Mouse (Mus musculus) hindbrain, postnatal 0 days (tissue): ENCODE measurements around the gene Gdf7. TPM values are rescaled to one million over a fixed set of nuclear protein-coding genes. Genes with fewer than 3 reads are reported as not detected.

Experiments used
- ATAC-seq: fragments of 200-750 bp; cut with Nextera tagmentation; 2 replicates; pipeline ENCODE4 v1.8.0; 2017; ENCODE audit warnings: mild to moderate bottlenecking, moderate TSS enrichment, moderate library complexity
- DNase-seq: peaks from one replicate; pipeline ENCODE4 v3.0.0-alpha.2; 2015; ENCODE audit warnings: low spot score
- H3K27ac ChIP-seq: fragments of 300-500 bp; sonication (generic); 2 replicates; pipeline ENCODE4 v1.5.1; 2014; ENCODE audit warnings: mild to moderate bottlenecking
- H3K27me3 ChIP-seq: fragments of 300-500 bp; sonication (generic); 2 replicates; pipeline ENCODE4 v1.6.1; 2014; ENCODE audit warnings: low read length, mixed read lengths; ENCODE audit not compliant: insufficient read depth
- H3K36me3 ChIP-seq: fragments of 300-500 bp; sonication (generic); 2 replicates; pipeline ENCODE4 v1.6.1; 2014; ENCODE audit warnings: low read length, mixed read lengths; ENCODE audit not compliant: insufficient read depth
- H3K4me1 ChIP-seq: fragments of 300-500 bp; sonication (generic); 2 replicates; pipeline ENCODE4 v1.6.1; 2014; ENCODE audit warnings: antibody characterized with exemption, low read length, mixed read lengths; ENCODE audit not compliant: insufficient read depth
- H3K4me2 ChIP-seq: fragments of 300-500 bp; sonication (generic); 2 replicates; pipeline ENCODE4 v1.6.1; 2014; ENCODE audit warnings: low read depth, mild to moderate bottlenecking, low read length, moderate library complexity, mixed read lengths
- H3K4me3 ChIP-seq: fragments of 300-500 bp; sonication (generic); 2 replicates; pipeline ENCODE4 v1.5.1; 2014; ENCODE audit warnings: low read length
- H3K9ac ChIP-seq: fragments of 300-500 bp; sonication (generic); replicated peaks from 2 replicates; pipeline ENCODE4 v1.6.1; 2014; ENCODE audit warnings: mild to moderate bottlenecking, low read length, moderate library complexity, mixed read lengths
- H3K9me3 ChIP-seq: fragments of 300-500 bp; sonication (generic); 2 replicates; pipeline ENCODE4 v1.6.1; 2016; ENCODE audit warnings: low read length, mixed read lengths
- CTCF ChIP-seq: IDR thresholded peaks from 2 replicates; pipeline ENCODE4 v1.5.1; 2016; ENCODE audit warnings: antibody characterized with exemption, control low read depth, low read depth
- WGBS: fragments of 180-500 bp; shearing (Covaris S2); extraction: QIAGEN DNeasy Blood & Tissue Kit; methylation state at CpG from one replicate; pipeline ENCODE4 v1.1.7; 2014; 5-methylcytosine and 5-hydroxymethylcytosine counted together
- polyA plus RNA-seq: library from polyadenylated mRNA; unstranded; fragments of >200 nt; fragmentation: Nextera tagmentation; extraction: Ambion mirVana; gene quantifications from 2 replicates; pipeline ENCODE4 v1.2.1, GENCODE M21; 2015
- total RNA-seq: library from RNA; depleted of rRNA; stranded (reverse); fragments of >200 nt; gene quantifications from 2 replicates; pipeline ENCODE4 v1.2.3, GENCODE M21; 2014

Gene Gdf7
- total and polyA plus RNA-seq, 2 experiments from 2014 or later: 0.36 to 3.6 TPM

DNA sequence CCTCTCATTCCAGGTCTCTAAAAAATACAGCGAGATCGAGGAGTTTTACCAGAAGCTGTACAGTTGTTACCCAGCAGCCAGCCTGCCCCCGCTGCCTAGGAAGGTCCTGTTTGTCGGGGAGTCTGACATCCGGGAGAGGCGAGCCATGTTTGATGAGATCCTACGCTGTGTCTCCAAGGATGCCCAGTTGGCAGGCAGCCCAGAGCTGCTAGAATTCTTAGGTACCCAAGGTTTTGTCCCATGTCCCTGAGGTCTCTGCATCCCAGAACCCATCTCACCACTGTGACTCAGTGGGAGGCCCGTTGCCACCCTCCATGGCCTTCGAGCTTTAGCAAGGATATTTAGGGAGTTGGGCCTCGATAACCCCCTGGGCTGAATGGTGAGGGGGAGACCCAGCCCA lies 19.8 kb upstream of the Gdf7 start:
- H3K4me3 ChIP-seq: no peak overlapping the region
- no peaks in the 10 kb centered on the region for H3K9me3 ChIP-seq
- peaks cover 13% of the 10 kb centered on the region; the same call in 1 of the 2 replicates for H3K36me3 ChIP-seq
- no peak overlapping the region for H3K4me2 ChIP-seq
- H3K9ac ChIP-seq: no peak overlapping the region
- no peaks in the 10 kb centered on the region for H3K4me1 ChIP-seq
- WGBS: 63% methylated on average over 10 of the region's 10 CpGs
- no peak overlapping the region for H3K27ac ChIP-seq
- no peaks in the 10 kb centered on the region for H3K27me3 ChIP-seq
- no peak for ATAC-seq
- DNase-seq: no peak
- TF ChIP-seq CTCF: no peak

DNA sequence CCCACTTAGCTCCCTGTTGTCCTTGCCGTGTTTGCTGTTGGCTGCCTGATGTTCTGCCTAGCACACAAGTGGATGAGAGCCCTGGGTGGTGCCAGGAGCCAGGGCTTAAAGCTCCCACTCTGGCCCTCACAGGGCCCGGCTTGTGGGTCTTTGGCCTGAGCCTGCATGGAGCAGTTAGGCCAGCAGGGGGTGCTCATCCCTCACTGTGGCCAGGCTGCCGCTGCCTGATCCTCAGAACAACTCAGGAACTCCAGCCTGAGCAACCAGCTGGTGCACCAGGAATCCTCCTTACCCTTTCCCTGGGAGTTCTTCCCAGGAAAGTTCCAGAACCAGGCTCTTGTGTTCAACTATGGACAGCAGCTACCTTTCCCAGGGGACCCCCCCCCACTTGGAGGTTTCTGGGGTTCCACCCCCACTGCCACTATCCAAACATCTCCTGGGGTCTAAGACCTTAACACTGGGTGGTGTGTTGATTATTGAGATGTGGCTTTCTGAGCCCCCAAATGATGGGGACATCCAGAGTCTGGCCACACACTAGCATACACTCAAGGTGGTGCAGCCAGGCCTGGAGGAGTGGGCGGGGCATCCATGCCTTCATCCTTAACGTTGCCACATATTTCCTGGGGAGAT lies 18.4 kb upstream of the Gdf7 start:
- no peaks in the 10 kb centered on the region for H3K4me1 ChIP-seq
- ATAC-seq: peak; percentile 69
- no peaks in the 10 kb centered on the region for H3K27me3 ChIP-seq
- no peak overlapping the region for H3K4me2 ChIP-seq
- peak; percentile 93 for TF ChIP-seq CTCF
- no peak overlapping the region for H3K9ac ChIP-seq
- H3K27ac ChIP-seq: no peak overlapping the region
- no peaks in the 10 kb centered on the region for H3K9me3 ChIP-seq
- H3K36me3 ChIP-seq: peaks cover 13% of the 10 kb centered on the region; the same call in 1 of the 2 replicates
- no peak overlapping the region for H3K4me3 ChIP-seq
- peak; percentile 79 for DNase-seq
- WGBS: 40% methylated on average over 5 of the region's 5 CpGs

DNA sequence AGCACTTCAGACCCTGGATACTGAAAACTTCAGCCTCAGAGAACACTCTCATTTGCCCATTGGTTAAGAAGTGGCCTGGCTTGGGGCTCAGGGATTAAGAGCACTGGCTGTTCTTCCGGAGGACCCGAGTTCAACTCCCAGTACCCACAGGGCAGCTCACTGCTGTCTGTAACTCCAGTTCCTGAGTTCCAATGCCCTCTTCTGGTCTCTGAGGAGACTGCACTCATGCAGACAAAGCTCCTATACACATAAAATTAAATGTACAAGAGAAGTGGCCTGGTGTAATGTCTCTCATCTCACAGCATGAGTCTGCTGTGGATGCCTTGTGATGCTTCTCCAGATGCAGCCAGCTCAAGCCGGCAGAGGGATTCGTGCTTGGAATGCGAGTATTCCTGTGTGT lies 14.8 kb upstream of the Gdf7 start:
- ATAC-seq: no peak
- 80% methylated on average over 5 of the region's 5 CpGs for WGBS
- Histone ChIP-seq H3K36me3 (peaks cover 13% of the 10 kb centered on the region; the same call in 1 of the 2 replicates), H3K4me3 (no peak overlapping the region), H3K4me2 (no peak overlapping the region), H3K4me1 (no peaks in the 10 kb centered on the region), H3K27me3 (no peaks in the 10 kb centered on the region), H3K9me3 (no peaks in the 10 kb centered on the region), H3K9ac (no peak overlapping the region), H3K27ac (no peak overlapping the region)
- DNase-seq: no peak
- peak; percentile 31; the same call in 1 of the 2 replicates for TF ChIP-seq CTCF

DNA sequence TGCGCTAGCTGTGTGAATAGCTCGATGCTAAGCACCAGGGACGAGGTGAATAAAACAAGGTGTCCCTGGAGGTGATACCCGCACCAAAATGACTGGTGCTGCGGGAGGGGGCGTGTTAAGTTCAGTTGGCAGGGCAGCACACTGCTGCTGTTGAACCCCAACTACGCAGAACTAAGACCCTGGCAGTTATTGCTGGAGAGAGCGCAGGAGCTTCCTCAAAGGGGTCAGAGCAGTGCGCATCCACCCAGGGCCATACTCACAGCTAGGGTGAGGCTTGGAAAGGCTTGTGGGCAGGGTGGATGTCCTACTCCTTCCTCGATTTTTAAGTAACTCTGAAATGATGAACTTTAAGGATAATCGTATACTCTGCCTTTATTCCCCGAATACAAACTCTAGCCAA lies 12.0 kb upstream of the Gdf7 start:
- DNase-seq (no peak), ATAC-seq (peak; percentile 3; the same call in 1 of the 2 replicates)
- Histone ChIP-seq H3K4me2 (peak overlapping the region; percentile 93), H3K4me3 (peak overlapping the region; percentile 66), H3K4me1 (no peaks in the 10 kb centered on the region; the same call in 1 of the 2 replicates), H3K27me3 (peaks cover 3% of the 10 kb centered on the region), H3K9ac (peak overlapping the region; percentile 73), H3K36me3 (peaks cover 10% of the 10 kb centered on the region; the same call in 1 of the 2 replicates), H3K9me3 (no peaks in the 10 kb centered on the region), H3K27ac (no peak overlapping the region)
- 21% methylated on average over 12 of the region's 12 CpGs for WGBS
- TF ChIP-seq CTCF: no peak

DNA sequence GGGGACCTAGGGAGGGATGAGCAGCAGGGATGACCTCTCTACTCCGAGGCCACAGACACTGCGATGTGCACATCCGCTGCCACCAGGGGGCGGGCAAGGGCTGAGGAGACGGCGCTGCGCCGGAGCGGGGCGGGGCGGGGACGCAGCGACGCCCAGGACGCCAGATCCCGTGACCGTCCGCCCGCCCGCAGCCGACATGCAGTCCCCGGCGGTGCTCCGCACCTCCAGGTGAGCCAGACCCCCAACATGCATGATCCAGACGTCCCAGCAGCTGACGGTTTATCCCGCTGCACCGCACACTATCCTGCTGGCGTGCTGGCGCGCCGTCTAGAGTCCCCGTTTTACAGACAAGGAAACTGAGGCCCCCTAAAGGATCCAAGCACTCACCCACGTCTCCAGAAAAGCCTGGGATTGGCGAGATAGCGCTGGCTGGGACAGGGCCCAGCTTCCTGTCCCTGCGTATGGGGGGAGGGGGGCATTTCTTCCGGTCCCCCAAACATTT lies 11.6 kb upstream of the Gdf7 start, which contains the start of gene Hs1bp3:
Gene Hs1bp3, plus strand, starts transcription at position 163 of the 502 bp plus-strand sequence.
- 0 out of 2 replicates have a peak, but pooled peaks cover 7% of the 10 kb centered on the region for H3K36me3 ChIP-seq
- DNase-seq: peak; percentile 93
- H3K27ac ChIP-seq: no peak within 1 kb of the TSS
- H3K27me3 ChIP-seq: peaks cover 3% of the 10 kb centered on the region
- peak; percentile 89 for ATAC-seq
- TF ChIP-seq CTCF: peak; percentile 82
- no peaks in the 10 kb centered on the region for H3K9me3 ChIP-seq
- peak within 1 kb of the TSS; percentile 73 for H3K9ac ChIP-seq
- H3K4me2 ChIP-seq: peak within 1 kb of the TSS; percentile 93
- WGBS: 0% methylated on average over 38 of the region's 38 CpGs
- H3K4me3 ChIP-seq: peak within 1 kb of the TSS; percentile 66
- no peaks in the 10 kb centered on the region; the same call in 1 of the 2 replicates for H3K4me1 ChIP-seq

DNA sequence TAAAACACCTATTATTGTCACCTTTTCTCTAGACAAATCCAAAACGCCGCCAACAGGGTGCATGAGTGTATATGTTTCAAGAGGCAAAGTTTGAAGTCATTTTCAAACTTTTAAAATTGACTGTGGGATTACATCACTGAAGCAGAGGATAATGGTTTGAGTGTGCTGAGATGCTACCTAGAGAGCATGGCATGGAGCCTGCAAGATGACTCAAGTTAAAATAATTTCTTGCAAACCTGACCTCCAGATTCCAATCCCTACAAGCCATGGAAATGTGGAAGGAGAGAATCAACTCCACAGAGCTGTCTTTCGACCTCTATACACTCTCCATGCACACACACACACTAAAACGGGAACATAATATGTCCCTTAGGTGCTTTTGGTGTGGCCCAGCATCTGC lies 10.5 kb upstream of the Gdf7 start:
- no peak for DNase-seq
- ATAC-seq: no peak
- H3K27ac ChIP-seq: no peak overlapping the region
- H3K4me1 ChIP-seq: no peaks in the 10 kb centered on the region; the same call in 1 of the 2 replicates
- TF ChIP-seq CTCF: no peak
- H3K27me3 ChIP-seq: peaks cover 3% of the 10 kb centered on the region
- H3K4me2 ChIP-seq: no peak overlapping the region
- no peak overlapping the region for H3K9ac ChIP-seq
- no peaks in the 10 kb centered on the region for H3K9me3 ChIP-seq
- no peak overlapping the region for H3K4me3 ChIP-seq
- H3K36me3 ChIP-seq: no peaks in the 10 kb centered on the region
- 86% methylated on average over 4 of the region's 4 CpGs for WGBS

DNA sequence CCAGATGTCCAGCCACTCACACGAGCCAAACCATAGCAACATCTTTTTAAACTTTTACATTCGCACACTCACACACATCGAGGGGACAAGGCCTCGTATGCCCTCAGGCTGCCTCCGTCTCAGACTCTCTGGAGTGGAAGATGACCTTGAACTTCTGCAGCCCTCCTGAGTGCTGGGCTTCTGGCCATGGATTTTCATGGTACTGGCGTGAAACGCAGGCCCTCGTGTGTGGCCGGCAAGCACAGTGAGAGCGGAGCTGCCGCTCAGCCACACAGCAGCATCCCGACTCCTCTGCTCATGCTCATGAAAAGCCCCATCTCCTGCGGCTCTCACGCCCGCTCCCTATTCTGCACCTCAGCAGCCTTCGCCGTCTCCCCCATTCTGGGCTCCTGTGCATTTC lies 9.2 kb upstream of the Gdf7 start:
- no peak for ATAC-seq
- no peak for DNase-seq
- Histone ChIP-seq H3K4me1 (no peaks in the 10 kb centered on the region; the same call in 1 of the 2 replicates), H3K9me3 (no peaks in the 10 kb centered on the region), H3K4me3 (no peak overlapping the region), H3K27ac (no peak overlapping the region), H3K4me2 (0 out of 2 replicates have a peak overlapping the region, but pooled peaks have one; percentile 10), H3K9ac (no peak overlapping the region), H3K27me3 (peaks cover 3% of the 10 kb centered on the region), H3K36me3 (no peaks in the 10 kb centered on the region)
- TF ChIP-seq CTCF: no peak
- WGBS: 24% methylated on average over 17 of the region's 17 CpGs
